Mouse (Mus musculus) heart, adult 9 months (tissue): ENCODE results near the gene Sirt2.

Experiments used
- DNase-seq, 2 experiments: peaks; one replicate each; pipeline ENCODE4 v3.0.0; 2022; ENCODE audit warnings: low spot score in 2 of 2

The Sirt2 gene

GRCm38 (mm10) chr7:28766173-28766879 is at the start of gene Sirt2:
Gene Sirt2, plus strand, starts transcription at chr7:28766735.
- peak; percentile 99 to 100 for DNase-seq

GRCm38 (mm10) chr7:28717726-28718125 is 48.8 kb upstream of the Sirt2 start:
- no peak for DNase-seq

- no peak for DNase-seq
These were observed 47.4 kb upstream of the Sirt2 start for GRCm38 (mm10) chr7:28719159-28719558.

GRCm38 (mm10) chr7:28719650-28720049 is 46.9 kb upstream of the Sirt2 start:
- no peak for DNase-seq

GRCm38 (mm10) chr7:28720753-28721537 is 45.6 kb upstream of the Sirt2 start:
- no peak for DNase-seq

GRCm38 (mm10) chr7:28722079-28722478 is 44.5 kb upstream of the Sirt2 start:
- no peak for DNase-seq

GRCm38 (mm10) chr7:28724613-28725012 is 41.9 kb upstream of the Sirt2 start:
- DNase-seq: no peak

GRCm38 (mm10) chr7:28726600-28726999 is 39.9 kb upstream of the Sirt2 start:
- DNase-seq: peak in 1 of 2 experiments; percentile 37

- no peak for DNase-seq
These were observed 38.7 kb upstream of the Sirt2 start for GRCm38 (mm10) chr7:28727649-28728340.

- peak; percentile 34 to 56 for DNase-seq
These were observed 34.0 kb upstream of the Sirt2 start for GRCm38 (mm10) chr7:28732341-28733142.

GRCm38 (mm10) chr7:28733211-28733610 is 33.3 kb upstream of the Sirt2 start:
- DNase-seq: no peak

- no peak for DNase-seq
These were observed 30.8 kb upstream of the Sirt2 start for GRCm38 (mm10) chr7:28735701-28736100.

GRCm38 (mm10) chr7:28739829-28740228 is 26.7 kb upstream of the Sirt2 start:
- no peak for DNase-seq

GRCm38 (mm10) chr7:28740949-28741348 is 25.6 kb upstream of the Sirt2 start:
- DNase-seq: no peak

GRCm38 (mm10) chr7:28741368-28741708 is 25.2 kb upstream of the Sirt2 start:
- no peak for DNase-seq

- peak; percentile 98 to 99 for DNase-seq
These were observed 24.7 kb upstream of the Sirt2 start, which contains the start of the genes Mrps12 and Sars2 for GRCm38 (mm10) chr7:28741709-28742438. Gene Mrps12, minus strand, starts transcription at chr7:28741820. Gene Sars2, plus strand, starts transcription at chr7:28741992.

- no peak for DNase-seq
These were observed 16.6 kb upstream of the Sirt2 start for GRCm38 (mm10) chr7:28749935-28750334.

GRCm38 (mm10) chr7:28756079-28756478 is 10.5 kb upstream of the Sirt2 start, which contains the start of gene Ccer2:
Gene Ccer2, plus strand, starts transcription at chr7:28756174.
- DNase-seq: no peak

- no peak for DNase-seq
These were observed 7.9 kb upstream of the Sirt2 start for GRCm38 (mm10) chr7:28758623-28759022.

GRCm38 (mm10) chr7:28761907-28762306 is 4.6 kb upstream of the Sirt2 start:
- DNase-seq: no peak

- DNase-seq: no peak
These were observed 1.3 kb upstream of the Sirt2 start for GRCm38 (mm10) chr7:28765211-28765610.
